Mouse (Mus musculus) thymus, adult 2 months (tissue): ENCODE results near the gene Patl2.

Source experiments
- CTCF ChIP-seq: fragments of 200-500 bp; IDR thresholded peaks from 2 replicates; pipeline ENCODE4 v1.5.1; 2012; ENCODE audit warnings: mild to moderate bottlenecking, control low read depth, low read length, moderate library complexity, borderline replicate concordance; ENCODE audit not compliant: control insufficient read depth, poor library complexity, insufficient read depth; ENCODE audit errors: extremely low read depth
- POLR2A ChIP-seq: fragments of 200-500 bp; IDR thresholded peaks from 2 replicates; pipeline ENCODE4 v1.6.1; 2012; ENCODE audit warnings: mild to moderate bottlenecking, low read length, control low read depth, moderate library complexity; ENCODE audit not compliant: control insufficient read depth, poor library complexity, insufficient read depth; ENCODE audit errors: extremely low read depth

- TF ChIP-seq POLR2A = no peak
- TF ChIP-seq CTCF = no peak
These were observed 37.6 kb downstream of the Patl2 start for GRCm38 (mm10) chr2:122148242-122148917.
